In genomic region chr15:98644406-98644805, GRCm38 (mm10) we compare ENCODE assay signal across 15 mouse cellular contexts. TPM values are rescaled to one million over a fixed set of nuclear protein-coding genes. Genes with fewer than 3 reads are reported as not detected.
"Had no signal": no experiment of that assay in that cellular context is flagged by ENCODE, and none has a peak within 500 bp of the region (broad histone marks: within the 10 kb centered on the region; RNA-seq: fewer than 3 reads in every experiment).

No protein-coding gene starts in this region.

- H3K27ac ChIP-seq: limb, embryonic 12.5 days; liver, embryonic 15.5 days; neural tube, embryonic 15.5 days had no signal

- H3K4me2 ChIP-seq: limb, embryonic 12.5 days; liver, embryonic 15.5 days; neural tube, embryonic 15.5 days had no signal

- H3K4me3 ChIP-seq: limb, embryonic 12.5 days; liver, embryonic 15.5 days; neural tube, embryonic 15.5 days had no signal

- H3K9ac ChIP-seq: limb, embryonic 12.5 days; liver, embryonic 15.5 days had no signal

- ATAC-seq: lung, postnatal 0 days had no signal

- H3K9me3 ChIP-seq: limb, embryonic 12.5 days; liver, embryonic 15.5 days; neural tube, embryonic 15.5 days had no signal

- H3K4me1 ChIP-seq: liver, embryonic 15.5 days; neural tube, embryonic 15.5 days had no signal

- DNase-seq: kidney, adult 9 months; kidney, postnatal 10 days; kidney, postnatal 4 days; liver; lung, adult 2 months; lung, postnatal 36 days; midbrain, embryonic 14.5 days; right cerebral cortex, adult 18-20 months; right cerebral cortex, postnatal 25 days; thymus, postnatal 4 days had no signal

- H3K27me3 ChIP-seq: limb, embryonic 12.5 days; neural tube, embryonic 15.5 days had no signal

RNA-seq across cellular contexts. Expression of gene Cacnb3, which starts 13.8 kb away (rescaled TPM):
- total RNA-seq: megakaryocyte progenitor cell, adult 5-6 weeks had no signal
